Mouse (Mus musculus): ENCODE measurements around the gene Gipc2. TPM values are rescaled to one million over a fixed set of nuclear protein-coding genes. Genes with fewer than 3 reads are reported as not detected.

Gene Gipc2
- polyA plus RNA-seq, 1 experiment, result 19.9 TPM

DNA sequence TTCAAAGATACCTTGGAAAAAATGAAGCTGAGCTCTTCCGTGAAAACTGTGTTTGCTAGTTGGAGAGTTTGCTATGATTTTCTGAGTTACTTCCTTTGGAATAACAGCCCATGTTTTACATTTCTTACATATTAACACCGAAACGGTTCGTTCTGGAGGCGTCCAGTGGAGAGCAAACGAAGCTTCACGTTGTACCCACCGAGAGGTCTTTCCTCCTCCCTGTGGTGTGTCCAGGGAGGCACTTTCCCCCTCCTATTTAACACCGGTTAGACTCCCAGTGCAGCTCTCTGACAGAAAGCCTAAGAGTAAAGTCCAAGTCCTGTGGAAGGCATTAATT is 1.0 kb downstream of the Gipc2 start:
- Histone ChIP-seq H3K4me1 (ENCODE audit: control insufficient read depth, insufficient read depth, low read length) (no peaks in the 10 kb centered on the region), H3K9ac (ENCODE audit: low read depth, poor library complexity, severe bottlenecking) (peak overlapping the region; percentile 15; the same call in 1 of the 2 replicates), H3K27me3 (ENCODE audit: control insufficient read depth, insufficient read depth, low read length, poor library complexity, severe bottlenecking) (no peaks in the 10 kb centered on the region), H3K27ac (ENCODE audit: insufficient read depth, low read length) (peak overlapping the region; percentile 86), H3K36me3 (ENCODE audit: control insufficient read depth, insufficient read depth, low read length, poor library complexity, severe bottlenecking) (no peaks in the 10 kb centered on the region), H3K9me3 (replicated peaks; ENCODE audit: control insufficient read depth, insufficient read depth, low read length, poor library complexity, severe bottlenecking) (no peaks in the 10 kb centered on the region), H3K4me3 (ENCODE audit: low read depth, low read length) (peak overlapping the region; percentile 57)
- no peak for TF ChIP-seq POLR2A (IDR thresholded peaks at IDR 0.05; ENCODE audit: insufficient read depth, low read length)
- TF ChIP-seq CTCF (IDR thresholded peaks at IDR 0.05; ENCODE audit: low read depth, low read length), result no peak
- no peak for TF ChIP-seq EP300 (IDR thresholded peaks at IDR 0.05; ENCODE audit: insufficient read depth, low read depth, low read length)

DNA sequence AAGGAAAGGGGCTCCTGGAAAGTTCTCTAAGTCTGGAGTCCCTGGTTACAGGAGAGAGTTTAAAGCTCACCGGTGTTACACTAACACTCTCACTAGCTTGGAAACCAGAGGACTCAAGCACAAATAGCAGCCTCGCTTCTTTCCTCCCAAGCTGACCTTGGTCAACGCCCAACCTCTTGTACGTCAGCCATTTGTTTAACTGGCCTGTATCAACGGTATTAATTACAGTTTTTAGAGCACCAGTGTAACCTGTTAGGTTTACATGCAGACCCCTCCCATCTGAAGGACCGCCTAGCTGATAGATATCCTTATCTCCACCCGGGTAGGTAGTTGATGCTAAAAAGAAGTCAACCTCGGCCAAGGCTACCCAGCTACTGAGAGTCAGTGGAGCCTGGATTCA is 2.7 kb downstream of the Gipc2 start:
- Histone ChIP-seq H3K9me3 (replicated peaks; ENCODE audit: control insufficient read depth, insufficient read depth, low read length, poor library complexity, severe bottlenecking) (no peaks in the 10 kb centered on the region), H3K27me3 (ENCODE audit: control insufficient read depth, insufficient read depth, low read length, poor library complexity, severe bottlenecking) (no peaks in the 10 kb centered on the region), H3K4me3 (ENCODE audit: low read depth, low read length) (no peak overlapping the region), H3K9ac (ENCODE audit: low read depth, poor library complexity, severe bottlenecking) (no peak overlapping the region), H3K4me1 (ENCODE audit: control insufficient read depth, insufficient read depth, low read length) (no peaks in the 10 kb centered on the region), H3K27ac (ENCODE audit: insufficient read depth, low read length) (no peak overlapping the region), H3K36me3 (ENCODE audit: control insufficient read depth, insufficient read depth, low read length, poor library complexity, severe bottlenecking) (no peaks in the 10 kb centered on the region)
- no peak for TF ChIP-seq EP300 (IDR thresholded peaks at IDR 0.05; ENCODE audit: insufficient read depth, low read depth, low read length)
- no peak for TF ChIP-seq POLR2A (IDR thresholded peaks at IDR 0.05; ENCODE audit: insufficient read depth, low read length)
- no peak for TF ChIP-seq CTCF (IDR thresholded peaks at IDR 0.05; ENCODE audit: low read depth, low read length)

DNA sequence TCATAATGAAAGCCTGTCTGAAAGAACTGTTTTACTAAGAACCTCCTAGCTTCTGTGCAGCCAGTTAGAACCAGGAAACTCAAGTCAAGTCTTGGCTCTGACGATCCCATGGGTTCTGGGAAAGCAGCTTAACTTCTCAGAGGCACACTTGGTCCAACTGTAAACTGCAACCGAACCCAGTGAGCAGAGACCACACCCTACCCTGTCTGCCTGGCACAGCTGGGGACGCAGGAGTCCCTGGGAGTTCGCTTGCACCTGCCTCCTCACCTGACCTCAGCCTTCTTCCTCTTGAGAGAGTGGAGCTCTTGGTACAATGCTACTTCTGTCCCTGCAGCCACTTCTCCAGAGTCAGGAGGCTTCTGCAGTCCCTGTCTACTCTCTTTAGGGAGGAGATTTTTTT is 5.4 kb downstream of the Gipc2 start:
- no peaks in the 10 kb centered on the region for H3K27me3 ChIP-seq (ENCODE audit: control insufficient read depth, insufficient read depth, low read length, poor library complexity, severe bottlenecking)
- H3K4me3 ChIP-seq (ENCODE audit: low read depth, low read length), result no peak overlapping the region
- H3K4me1 ChIP-seq (ENCODE audit: control insufficient read depth, insufficient read depth, low read length), result peaks cover 2% of the 10 kb centered on the region
- H3K27ac ChIP-seq (ENCODE audit: insufficient read depth, low read length), result no peak overlapping the region
- no peak overlapping the region for H3K9ac ChIP-seq (ENCODE audit: low read depth, poor library complexity, severe bottlenecking)
- H3K9me3 ChIP-seq (replicated peaks; ENCODE audit: control insufficient read depth, insufficient read depth, low read length, poor library complexity, severe bottlenecking), result no peaks in the 10 kb centered on the region
- no peak for TF ChIP-seq POLR2A (IDR thresholded peaks at IDR 0.05; ENCODE audit: insufficient read depth, low read length)
- no peaks in the 10 kb centered on the region for H3K36me3 ChIP-seq (ENCODE audit: control insufficient read depth, insufficient read depth, low read length, poor library complexity, severe bottlenecking)

DNA sequence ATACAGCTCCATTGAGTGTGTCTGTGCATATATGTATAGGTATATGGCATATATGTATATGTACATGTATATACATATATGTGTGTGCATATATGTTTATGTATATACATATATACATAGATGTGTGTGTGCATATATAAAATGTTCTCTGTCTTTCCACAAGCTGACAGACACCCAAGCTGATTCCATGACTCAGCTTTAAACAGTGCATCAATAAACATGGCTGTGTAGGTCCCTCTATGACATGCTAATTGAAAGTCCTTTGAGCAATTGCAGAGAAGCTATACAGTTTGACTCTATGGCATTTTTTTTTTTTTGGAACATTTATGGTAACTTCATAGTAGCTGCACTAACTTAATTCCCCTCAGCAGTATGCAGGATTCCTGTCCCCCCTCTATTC is 6.7 kb downstream of the Gipc2 start:
- Histone ChIP-seq H3K9me3 (replicated peaks; ENCODE audit: control insufficient read depth, insufficient read depth, low read length, poor library complexity, severe bottlenecking) (no peaks in the 10 kb centered on the region), H3K27ac (ENCODE audit: insufficient read depth, low read length) (no peak overlapping the region), H3K36me3 (ENCODE audit: control insufficient read depth, insufficient read depth, low read length, poor library complexity, severe bottlenecking) (no peaks in the 10 kb centered on the region), H3K4me1 (ENCODE audit: control insufficient read depth, insufficient read depth, low read length) (peaks cover 4% of the 10 kb centered on the region), H3K27me3 (ENCODE audit: control insufficient read depth, insufficient read depth, low read length, poor library complexity, severe bottlenecking) (no peaks in the 10 kb centered on the region), H3K9ac (ENCODE audit: low read depth, poor library complexity, severe bottlenecking) (no peak overlapping the region), H3K4me3 (ENCODE audit: low read depth, low read length) (no peak overlapping the region)
- TF ChIP-seq POLR2A (IDR thresholded peaks at IDR 0.05; ENCODE audit: insufficient read depth, low read length), result no peak
- no peak for TF ChIP-seq CTCF (IDR thresholded peaks at IDR 0.05; ENCODE audit: low read depth, low read length)
- TF ChIP-seq EP300 (IDR thresholded peaks at IDR 0.05; ENCODE audit: insufficient read depth, low read depth, low read length), result no peak

DNA sequence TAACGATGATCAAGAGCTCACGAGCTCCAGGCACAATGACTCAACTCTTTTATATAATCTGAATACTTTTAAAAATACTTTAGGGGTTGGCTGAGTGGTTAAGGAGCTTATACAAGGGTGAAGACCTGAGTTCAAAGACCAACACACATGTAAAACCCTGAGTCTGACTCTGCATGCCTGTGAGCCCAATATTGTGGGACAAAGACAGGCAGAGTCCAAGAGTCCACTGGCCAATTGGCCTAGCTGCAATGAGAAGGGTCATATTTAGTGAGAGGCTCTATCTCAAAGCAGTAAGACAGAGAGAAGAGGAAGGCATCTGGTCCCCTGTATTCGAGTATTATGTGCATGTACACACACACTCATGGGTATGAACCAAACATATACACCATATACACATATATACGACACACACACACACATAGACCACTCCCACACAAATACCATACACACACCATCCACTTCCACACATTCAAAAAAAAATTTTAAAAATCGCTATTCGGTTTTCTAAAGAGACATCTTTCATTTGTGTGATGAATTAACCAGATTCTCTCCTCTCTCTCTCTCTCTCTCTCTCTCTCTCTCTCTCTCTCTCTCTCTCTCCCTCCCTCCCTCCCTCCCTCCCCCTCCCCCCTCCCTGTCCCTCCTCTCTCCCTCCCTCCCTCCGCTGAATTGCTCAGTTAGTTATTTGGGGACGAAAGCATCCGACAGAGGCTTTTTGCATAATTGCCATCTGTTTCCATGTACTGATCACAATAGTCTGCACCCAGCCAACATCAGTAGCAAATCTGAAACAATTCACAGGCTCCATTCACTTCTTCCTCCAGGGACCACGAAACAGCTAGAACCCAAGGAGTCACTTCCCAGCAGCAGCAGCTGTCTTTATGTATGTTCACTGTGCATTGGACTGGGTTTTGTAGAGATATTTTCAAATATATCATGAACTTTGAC is 7.4 kb downstream of the Gipc2 start:
- H3K9ac ChIP-seq (ENCODE audit: low read depth, poor library complexity, severe bottlenecking), result no peak overlapping the region
- no peak overlapping the region for H3K4me3 ChIP-seq (ENCODE audit: low read depth, low read length)
- no peaks in the 10 kb centered on the region for H3K27me3 ChIP-seq (ENCODE audit: control insufficient read depth, insufficient read depth, low read length, poor library complexity, severe bottlenecking)
- no peaks in the 10 kb centered on the region for H3K9me3 ChIP-seq (replicated peaks; ENCODE audit: control insufficient read depth, insufficient read depth, low read length, poor library complexity, severe bottlenecking)
- TF ChIP-seq CTCF (IDR thresholded peaks at IDR 0.05; ENCODE audit: low read depth, low read length) (no peak), POLR2A (IDR thresholded peaks at IDR 0.05; ENCODE audit: insufficient read depth, low read length) (no peak), EP300 (IDR thresholded peaks at IDR 0.05; ENCODE audit: insufficient read depth, low read depth, low read length) (no peak)
- H3K27ac ChIP-seq (ENCODE audit: insufficient read depth, low read length), result no peak overlapping the region
- H3K4me1 ChIP-seq (ENCODE audit: control insufficient read depth, insufficient read depth, low read length), result peaks cover 7% of the 10 kb centered on the region
- H3K36me3 ChIP-seq (ENCODE audit: control insufficient read depth, insufficient read depth, low read length, poor library complexity, severe bottlenecking), result no peaks in the 10 kb centered on the region

DNA sequence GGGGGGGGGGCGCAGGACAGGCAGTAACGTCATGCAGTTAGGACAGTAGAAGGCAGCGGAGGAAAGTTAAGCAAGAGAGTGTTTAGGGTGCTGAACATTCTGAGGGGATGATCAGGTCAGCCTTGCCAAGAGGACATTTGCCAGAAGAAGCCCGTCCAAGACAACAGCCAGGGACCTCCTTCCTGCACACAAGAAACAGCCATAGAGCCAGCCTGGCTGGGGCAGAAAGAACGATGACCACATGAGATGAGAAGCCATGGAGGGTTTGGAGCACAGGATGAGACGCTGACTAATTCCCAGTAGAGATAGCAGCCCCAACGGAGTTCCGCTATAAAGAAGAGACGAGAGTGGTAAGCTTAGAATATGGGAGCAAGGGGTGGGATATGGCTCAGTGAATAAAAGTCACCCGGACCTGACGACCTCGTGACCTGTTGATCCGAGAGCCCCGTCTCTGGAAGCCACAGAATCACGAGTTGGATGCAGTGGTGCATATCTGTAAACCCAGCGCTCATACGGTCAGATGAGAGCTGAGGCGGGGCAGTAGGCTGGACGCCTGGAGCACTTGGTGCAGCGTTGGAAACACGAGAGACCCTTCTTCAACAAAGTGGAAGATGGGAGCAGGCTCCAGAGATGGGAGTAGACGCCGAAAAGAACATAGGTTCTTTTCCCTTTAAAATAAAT is 9.1 kb downstream of the Gipc2 start:
- TF ChIP-seq POLR2A (IDR thresholded peaks at IDR 0.05; ENCODE audit: insufficient read depth, low read length), result no peak
- no peak for TF ChIP-seq CTCF (IDR thresholded peaks at IDR 0.05; ENCODE audit: low read depth, low read length)
- no peak for TF ChIP-seq EP300 (IDR thresholded peaks at IDR 0.05; ENCODE audit: insufficient read depth, low read depth, low read length)
- H3K4me1 ChIP-seq (ENCODE audit: control insufficient read depth, insufficient read depth, low read length), result peaks cover 7% of the 10 kb centered on the region
- H3K9me3 ChIP-seq (replicated peaks; ENCODE audit: control insufficient read depth, insufficient read depth, low read length, poor library complexity, severe bottlenecking), result no peaks in the 10 kb centered on the region
- peak overlapping the region; percentile 11; the same call in 1 of the 2 replicates for H3K4me3 ChIP-seq (ENCODE audit: low read depth, low read length)
- no peak overlapping the region for H3K27ac ChIP-seq (ENCODE audit: insufficient read depth, low read length)
- H3K27me3 ChIP-seq (ENCODE audit: control insufficient read depth, insufficient read depth, low read length, poor library complexity, severe bottlenecking), result no peaks in the 10 kb centered on the region
- no peak overlapping the region for H3K9ac ChIP-seq (ENCODE audit: low read depth, poor library complexity, severe bottlenecking)
- no peaks in the 10 kb centered on the region for H3K36me3 ChIP-seq (ENCODE audit: control insufficient read depth, insufficient read depth, low read length, poor library complexity, severe bottlenecking)
